Mouse (Mus musculus): ENCODE measurements around the gene Atp6v1f.

Atp6v1f gene

DNA sequence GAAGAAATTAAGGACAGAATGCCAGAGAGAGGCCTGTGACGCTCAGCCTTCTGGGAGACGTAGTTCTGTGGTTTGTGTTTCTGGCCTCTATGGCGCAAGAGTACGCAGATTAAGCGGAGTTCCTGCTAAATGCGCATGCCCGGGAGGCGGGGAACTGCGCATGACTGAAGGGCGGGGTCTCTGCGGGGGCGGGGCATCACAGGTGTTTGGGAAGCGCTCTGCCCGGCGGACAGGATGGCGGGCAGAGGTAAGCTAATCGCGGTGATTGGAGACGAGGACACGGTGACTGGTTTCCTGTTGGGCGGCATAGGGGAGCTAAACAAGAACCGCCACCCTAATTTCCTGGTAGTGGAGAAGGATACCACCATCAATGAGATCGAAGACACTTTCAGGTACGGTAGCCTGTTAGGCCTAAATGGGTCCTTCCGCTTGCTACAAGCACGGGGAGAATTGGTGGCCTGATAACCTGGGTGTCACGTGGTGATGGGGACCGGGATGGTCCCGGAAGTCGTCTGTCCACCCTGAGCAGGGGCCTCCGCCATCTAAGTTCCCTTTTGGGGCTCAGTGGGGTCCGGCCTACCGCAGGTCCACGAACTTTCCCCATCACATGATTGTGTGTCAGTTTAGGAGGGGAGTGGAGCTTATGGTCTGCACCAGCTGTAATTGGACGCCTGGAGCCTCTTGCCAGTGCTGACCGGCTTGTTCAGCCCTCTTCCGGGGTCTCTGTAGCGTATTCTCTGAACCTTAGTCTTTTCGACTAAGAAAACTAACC lies at the start of gene Atp6v1f:
Atp6v1f (plus strand) TSS at position 136 of the 772 bp plus-strand sequence.
- DNase-seq, result peak; percentile 96

DNA sequence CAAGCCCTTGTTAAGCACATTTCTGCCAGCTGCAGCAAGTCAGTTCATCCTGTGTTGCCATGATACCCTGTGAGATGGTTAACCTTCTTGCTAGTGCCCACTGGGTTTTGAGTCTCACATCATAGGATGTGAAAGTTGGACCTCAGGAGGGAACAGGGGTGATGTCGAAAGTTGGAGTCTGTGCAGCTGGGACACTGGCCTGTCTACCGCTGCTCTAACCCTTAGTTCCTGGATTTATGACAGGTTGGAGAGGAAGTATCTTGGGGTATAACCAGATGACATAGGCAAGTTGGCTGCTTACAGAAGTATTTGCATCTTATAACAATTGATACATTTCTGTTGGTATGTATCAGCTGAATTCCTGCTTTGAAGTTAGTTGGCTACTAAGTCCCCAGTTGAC lies 46.9 kb upstream of the Atp6v1f start:
- DNase-seq, result no peak

DNA sequence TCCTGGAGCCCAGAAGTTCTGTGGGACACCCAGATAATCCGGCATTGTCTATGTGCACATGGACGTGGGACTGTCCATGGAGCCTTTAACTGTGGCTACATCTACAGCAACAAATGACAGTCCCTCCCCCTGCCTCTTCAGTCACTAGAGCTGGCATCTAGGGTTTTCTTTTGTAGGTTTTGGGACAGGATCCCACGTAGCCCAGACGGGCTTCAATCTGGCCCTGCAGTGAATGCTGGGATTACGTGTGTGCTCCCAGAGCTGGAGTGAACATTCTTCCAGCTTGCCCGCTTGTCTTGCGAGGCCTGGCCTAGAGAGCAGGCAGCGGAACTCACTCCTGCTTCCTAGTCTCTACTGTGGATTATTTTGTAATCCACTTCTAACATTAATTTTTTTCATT lies 42.4 kb upstream of the Atp6v1f start:
- no peak for DNase-seq

DNA sequence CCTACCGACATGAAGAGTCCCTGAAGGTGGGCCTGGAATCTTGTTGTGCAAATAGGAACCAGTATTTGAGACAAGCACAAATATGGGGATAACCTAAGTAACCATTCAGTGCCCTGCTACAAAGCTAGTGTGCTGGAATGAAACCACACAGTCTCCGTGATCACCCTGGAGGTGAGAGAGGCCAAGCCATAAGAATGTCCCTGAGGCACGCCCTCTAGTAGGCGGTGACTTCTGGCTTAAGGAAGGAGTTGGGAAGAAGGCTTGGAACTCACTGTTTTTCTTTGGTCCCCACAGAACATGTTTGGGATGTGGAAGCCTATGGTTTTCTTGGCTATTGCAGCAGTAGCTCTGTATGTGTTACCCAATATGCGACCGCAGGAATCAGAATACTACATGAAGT lies 41.2 kb upstream of the Atp6v1f start:
- DNase-seq, result no peak

DNA sequence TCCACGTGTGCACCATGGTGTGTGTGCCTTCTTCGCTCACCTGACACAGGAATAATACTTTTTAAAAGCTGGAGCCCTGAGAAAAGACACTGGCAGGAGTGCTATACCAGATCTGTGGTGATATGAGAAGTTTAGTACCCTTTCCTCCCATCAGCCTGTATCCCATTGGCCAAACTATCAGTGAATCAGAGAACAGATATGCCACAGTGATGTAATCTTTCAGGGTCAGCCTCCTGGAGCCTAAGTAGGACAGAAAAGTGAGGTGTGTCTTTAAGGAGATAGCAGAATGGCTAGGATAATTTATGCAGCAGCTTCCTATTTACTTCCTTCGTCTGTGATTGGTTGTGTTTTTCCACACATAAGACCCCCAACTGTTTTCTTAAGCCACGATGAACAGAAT lies 39.3 kb upstream of the Atp6v1f start:
- DNase-seq, result no peak

DNA sequence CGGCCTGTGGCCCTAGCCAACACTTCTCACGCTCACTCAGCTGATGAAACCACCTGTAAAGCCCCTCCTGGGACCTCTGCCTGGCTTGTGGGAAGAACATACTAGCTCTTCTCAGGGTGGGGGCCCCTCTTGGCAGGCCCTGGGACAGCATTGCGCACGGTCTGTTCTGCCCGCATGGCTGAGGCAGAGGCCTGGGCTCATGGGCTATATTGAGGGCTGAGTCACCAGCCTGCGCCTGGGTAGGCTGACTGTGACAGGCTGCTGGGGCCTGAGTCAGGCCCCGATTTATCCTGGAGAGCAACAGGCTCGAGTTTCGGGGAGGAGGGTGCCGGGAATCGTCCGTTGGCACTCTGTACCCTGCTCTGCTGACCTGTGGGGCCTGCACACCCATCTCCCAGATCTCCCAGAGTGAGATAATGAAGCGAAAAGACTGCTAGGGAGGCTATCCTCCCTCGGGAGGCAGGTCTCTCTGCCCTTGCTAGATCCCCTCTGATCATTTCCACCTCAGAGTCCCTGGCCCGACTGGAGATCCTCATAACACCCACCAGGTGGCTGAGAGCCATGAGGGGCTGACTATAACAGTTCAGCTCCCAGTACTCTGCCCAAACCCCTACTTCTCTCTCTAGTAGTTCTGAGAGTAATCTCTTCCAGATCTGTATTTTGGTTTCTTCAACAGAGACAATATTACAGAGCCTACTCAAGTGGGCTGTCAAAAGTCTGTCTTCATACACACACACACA lies 36.7 kb upstream of the Atp6v1f start:
- no peak for DNase-seq

DNA sequence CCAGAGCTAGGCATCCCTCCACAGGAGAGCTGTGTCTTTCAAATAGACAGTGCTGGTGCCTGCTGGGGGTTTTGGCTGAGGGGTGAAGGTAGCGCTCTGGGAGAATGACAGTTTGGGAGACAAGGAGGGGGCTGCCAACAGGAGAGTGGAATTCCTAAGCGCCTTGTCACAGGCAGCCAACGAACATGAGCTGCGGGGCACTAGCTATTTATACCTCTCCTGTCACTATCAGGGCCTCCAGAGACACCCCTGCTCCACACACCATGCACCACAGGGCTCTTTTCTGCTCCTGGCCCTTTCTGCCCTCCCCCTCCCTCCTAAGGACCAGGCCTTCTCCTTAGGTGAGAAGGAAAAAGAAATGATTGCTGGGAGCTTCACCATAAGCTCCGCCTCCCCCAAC lies 36.0 kb upstream of the Atp6v1f start:
- DNase-seq, result no peak

DNA sequence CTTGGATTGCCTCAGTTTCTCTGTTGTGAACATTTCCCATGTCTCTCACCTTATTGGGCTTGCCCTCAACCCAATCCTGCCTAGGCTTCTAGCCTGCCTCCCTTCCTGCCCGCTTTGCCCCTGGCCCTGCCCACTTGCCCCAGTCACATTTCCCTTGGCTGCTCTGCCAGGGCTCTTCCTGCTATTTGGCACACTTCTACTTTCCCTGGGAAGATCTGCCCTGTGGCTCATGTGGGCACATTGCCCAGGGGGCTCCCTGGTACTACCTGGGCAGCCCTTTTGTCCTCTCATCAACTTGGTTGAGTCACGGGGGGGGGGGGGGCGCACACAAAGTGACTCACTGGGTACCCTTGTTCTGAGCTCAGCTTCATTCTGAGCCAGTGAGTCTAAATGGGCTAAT lies 35.4 kb upstream of the Atp6v1f start:
- DNase-seq, result no peak

DNA sequence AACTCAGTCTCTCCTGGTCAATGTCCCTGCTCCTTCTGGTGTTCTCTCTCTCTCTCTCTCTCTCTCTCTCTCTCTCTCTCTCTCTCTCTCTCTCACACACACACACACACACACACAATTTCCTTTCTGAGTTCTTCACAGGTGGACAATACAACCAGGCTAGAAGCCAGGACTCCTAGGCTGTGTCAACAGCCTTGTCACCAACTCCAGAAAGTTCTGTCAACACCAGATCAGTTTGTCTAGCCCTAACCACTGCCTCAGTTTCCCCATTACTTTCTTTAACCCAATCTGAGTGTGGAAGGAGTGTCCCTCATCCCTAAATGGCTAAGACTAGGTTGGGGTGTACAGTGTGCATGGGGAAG lies 34.9 kb upstream of the Atp6v1f start:
- no peak for DNase-seq

DNA sequence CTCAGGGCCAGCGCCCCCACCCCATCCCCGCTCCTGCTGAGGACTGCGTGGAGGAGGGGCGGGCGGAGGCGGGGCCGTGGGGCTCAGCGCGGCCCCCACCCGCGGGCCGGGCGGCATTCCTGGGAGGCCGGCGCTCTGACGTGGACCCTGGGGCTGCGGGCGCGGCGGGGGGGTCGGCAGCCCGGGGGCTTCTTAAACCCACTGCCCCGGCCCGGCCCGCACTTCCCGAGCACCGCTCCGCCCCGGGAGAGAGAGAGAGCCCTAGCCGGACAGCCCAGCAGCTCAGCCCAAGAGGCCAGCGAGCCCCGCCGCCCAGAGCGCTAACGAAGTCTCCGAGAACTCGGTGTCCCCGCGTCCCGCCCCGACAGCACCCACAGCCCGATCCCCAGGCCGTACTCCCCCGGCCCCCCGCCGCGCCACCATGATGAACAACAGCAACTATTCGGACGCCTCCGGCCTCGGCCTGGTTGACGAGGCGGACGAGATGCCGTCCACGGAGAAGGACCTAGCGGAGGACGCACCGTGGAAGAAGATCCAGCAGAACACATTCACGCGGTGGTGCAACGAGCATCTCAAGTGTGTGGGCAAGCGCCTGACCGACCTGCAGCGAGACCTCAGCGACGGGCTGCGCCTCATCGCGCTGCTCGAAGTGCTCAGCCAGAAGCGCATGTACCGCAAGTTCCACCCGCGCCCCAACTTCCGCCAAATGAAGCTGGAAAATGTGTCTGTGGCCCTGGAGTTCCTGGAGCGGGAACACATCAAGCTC lies 34.3 kb upstream of the Atp6v1f start, which contains the start of gene Flnc:
Flnc (plus strand) TSS at position 219 of the 766 bp plus-strand sequence.
- peak; percentile 51 for DNase-seq

DNA sequence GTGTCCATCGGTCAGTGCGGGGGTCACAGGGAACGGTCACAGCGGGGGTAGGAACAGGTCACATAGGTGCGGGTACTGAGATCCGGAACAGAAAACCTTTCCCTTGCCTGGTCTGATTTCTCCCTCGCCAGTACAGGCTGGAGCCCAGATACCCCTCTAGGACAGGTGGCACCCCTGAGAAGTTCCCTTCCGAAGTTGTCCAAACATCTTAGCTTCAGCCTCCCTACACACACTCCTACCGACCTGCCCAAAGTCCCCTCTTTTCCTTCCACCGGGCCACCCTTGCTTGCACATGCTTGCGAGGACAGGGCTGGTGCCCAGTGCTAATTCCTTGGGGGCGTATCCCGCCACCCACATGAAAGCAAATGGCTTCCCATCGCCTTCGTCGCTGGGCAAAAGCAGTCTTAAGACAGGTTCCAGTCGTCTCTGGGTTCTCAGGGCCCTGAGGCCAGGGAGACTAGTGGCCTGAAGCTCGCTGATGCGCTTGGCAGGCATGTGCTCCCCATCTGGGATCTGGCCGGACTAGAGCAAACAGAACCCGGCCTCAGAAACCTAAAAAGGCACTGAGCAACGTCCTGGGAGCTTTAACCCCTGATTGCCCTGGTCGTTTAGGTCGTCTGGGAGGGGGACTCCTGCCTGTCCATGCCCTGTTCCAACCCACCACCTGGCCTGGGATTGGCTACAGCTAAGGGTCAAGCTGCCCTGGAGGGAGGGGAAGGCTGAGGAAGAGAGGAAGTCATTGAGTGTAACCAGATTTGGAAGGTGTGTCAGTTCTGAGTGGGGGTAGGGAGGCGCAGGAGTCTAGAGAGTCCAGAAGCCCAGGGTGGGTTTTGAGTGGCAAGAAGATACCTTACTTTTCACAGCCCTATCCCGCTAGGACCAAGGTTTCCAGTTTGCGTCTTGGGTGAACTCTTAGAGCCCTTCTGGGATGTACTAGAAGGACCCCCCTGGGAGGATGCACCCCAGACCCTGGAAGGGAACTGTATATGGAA lies 33.4 kb upstream of the Atp6v1f start:
- no peak for DNase-seq

DNA sequence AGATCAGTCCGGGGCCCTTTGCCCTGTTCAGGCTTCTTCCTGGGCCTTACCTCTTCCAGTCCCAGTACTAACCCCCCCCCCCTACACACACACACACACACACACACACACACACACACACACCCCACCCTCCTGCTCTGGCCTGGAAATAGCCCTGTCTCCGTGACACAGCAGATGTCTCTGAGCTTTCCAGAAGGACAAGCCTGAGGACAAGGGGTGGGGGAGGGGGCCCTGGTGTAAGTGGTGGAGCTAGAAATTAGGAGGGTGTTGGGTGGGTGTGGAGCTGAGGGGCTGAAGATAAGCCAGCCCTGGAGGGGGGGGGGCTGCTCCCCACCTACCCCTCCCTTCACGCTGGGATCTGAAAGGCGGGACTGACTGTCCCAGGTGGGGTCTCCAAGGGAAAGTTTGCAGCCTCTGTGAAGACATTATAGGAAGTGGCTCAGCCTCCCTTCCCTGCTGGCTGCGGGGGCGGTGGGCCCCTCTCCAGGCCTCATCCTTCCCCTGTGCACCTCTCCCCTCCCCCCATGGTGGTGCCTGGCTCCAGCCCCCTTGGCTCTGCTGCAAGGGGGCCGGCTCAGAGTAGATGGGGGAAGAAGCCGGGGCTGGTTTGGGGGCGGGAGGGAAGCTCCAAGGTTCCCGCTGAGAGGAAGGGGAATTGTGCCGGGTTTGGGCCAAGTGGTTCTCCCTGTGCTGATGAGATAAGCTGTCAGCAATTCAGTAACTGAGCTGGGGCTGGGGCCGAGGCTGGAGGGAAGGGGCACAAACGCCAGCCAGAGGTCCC lies 32.4 kb upstream of the Atp6v1f start:
- no peak for DNase-seq

DNA sequence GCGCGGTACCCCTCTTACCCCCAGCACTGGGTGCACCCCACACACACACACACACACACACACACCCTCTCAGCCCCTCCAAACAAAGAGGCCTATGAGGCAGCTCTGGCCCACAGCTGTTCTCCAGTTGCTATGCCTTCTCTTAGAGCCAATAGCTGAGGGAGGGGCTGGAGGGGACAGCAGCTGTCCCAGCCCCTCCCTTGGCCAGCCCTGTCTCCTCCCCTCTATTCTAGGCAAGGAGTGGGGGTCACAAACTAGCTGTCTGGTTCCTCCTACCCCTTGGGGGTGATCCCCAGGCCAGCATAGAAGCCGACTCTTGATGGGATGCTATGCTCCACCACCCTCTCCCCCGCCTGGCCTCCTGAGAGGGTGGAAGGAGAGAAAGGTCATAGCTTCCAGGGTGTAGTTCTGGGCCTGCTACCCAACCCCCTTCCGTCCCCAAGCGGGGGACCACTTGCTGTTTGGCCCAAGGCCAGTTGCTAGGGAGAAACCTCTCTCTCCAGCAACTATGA lies 31.5 kb upstream of the Atp6v1f start:
- no peak for DNase-seq

DNA sequence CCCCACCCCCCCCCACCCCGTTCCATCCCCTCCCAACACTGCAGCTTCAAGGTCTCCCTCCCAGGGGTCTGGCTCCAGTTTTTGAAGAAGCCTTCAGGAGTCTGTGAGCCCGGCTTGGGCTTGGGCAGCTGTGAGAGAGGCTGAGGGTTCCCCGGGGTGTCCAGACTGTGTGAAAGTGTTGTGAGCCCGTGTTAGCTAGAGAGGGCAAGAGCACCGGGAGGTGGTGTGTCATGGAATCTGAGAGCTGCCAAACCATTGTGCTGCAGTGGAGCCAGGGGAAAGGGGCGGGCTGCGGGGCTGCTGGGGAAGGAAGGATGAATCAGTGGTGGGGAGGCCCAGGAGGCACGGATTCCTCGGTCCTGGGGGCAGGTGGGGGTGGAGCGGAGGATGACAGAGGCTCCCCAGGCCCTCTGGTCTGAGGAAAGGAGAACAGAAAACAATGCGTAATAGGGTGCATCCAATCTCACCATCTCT lies 31.0 kb upstream of the Atp6v1f start:
- DNase-seq, result peak; percentile 22

DNA sequence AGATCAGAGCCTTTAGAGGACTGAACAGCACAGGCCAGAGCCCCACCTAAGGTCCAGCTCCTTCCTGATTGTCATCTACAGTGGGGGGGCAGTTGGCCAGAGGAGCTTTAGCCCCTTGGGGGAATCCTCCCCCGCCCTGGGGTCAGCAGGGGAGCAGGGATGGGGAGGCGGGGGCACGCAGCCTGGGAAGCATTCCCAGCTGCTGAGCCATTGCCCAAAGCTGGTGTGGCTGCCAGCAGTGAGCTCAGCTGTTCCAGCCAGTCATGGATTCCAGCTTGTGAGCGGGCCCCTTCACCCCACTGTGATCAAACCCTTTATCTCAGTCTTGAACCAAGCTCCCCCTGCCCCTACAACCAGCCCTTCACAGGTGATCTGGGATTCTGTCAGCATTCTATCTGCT lies 28.3 kb upstream of the Atp6v1f start:
- no peak for DNase-seq

DNA sequence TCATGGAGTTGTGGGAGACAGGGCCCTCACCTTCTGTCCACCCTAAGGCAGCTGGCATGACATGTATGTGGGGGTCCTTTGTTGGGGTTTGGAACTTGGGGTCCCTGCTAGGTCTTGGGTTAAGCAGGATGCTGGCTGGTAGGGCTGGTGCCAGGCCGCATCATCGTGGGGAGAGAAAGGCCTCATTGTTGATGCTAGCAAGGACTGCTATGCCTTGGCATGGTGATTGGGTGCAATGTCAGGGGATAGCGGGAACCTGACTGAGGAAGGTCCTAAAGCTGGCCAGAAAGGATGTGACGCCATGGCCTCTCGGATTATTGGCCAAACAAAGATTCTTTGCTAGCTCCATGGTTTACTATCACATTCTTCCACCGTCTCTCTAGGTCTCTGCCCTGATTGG lies 27.7 kb upstream of the Atp6v1f start:
- no peak for DNase-seq

DNA sequence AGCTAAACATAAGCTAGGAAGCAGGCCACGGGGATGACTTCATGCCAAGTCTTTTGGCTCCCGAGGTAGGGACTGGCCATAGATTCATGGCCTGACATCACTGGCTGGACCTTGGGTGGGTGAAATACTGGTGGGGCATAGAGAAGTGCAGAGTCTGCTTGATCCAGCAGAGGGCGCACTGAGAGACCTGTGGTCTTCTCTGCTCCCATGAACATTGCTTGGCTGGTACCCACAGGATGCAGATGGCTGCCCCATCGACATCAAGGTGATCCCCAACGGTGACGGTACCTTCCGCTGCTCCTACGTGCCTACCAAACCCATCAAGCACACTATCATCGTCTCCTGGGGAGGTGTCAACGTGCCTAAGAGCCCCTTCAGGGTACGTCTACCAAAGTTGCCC lies 22.7 kb upstream of the Atp6v1f start:
- DNase-seq, result peak; percentile 38

DNA sequence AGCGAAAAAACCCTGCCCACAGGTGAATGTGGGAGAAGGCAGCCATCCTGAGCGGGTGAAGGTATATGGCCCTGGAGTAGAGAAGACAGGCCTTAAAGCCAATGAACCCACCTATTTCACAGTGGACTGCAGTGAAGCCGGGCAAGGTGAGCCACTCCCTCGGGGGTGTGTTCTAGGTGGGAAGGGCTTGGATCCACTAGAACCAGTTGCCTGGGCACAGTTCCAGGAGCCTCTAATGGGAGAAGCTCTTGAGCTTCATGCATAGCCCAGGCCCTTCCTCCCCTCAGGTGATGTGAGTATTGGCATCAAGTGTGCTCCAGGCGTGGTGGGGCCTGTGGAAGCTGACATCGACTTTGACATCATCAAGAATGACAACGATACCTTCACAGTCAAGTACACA lies 22.2 kb upstream of the Atp6v1f start:
- no peak for DNase-seq

DNA sequence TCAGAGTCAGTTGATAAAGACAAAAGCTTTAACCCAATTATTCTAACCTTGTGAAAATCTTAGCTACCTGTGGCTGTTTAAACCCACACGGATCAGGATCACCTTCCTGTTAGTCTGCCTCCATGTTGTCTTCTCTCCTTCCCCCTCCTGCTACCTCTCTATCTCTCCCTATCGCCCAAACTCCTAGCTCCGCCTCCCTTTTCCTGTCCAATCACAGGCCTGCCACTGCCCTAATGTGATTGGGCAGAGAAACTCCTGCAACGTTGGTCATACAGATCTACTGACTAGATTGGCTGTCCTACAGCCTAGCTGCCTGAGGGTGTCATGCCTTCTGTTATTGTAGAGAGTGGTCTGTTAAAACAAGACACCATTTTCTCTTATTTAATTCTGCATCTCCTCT lies 17.7 kb upstream of the Atp6v1f start:
- no peak for DNase-seq

DNA sequence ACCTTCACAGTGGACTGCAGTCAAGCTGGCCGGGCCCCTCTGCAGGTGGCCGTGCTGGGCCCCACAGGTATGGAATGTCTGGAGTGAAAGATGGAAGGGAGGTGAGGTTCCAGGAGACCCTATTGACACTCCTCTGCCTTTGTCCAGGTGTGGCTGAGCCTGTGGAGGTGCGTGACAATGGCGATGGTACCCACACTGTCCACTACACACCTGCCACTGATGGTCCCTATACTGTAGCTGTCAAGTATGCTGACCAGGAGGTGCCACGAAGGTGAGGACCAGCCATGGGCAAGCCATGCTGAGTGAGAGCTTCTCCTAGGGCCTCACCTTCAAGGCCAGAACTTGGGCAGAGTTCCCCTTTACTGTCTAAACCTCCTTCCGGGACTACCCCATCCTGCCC lies 16.9 kb upstream of the Atp6v1f start:
- DNase-seq, result no peak

DNA sequence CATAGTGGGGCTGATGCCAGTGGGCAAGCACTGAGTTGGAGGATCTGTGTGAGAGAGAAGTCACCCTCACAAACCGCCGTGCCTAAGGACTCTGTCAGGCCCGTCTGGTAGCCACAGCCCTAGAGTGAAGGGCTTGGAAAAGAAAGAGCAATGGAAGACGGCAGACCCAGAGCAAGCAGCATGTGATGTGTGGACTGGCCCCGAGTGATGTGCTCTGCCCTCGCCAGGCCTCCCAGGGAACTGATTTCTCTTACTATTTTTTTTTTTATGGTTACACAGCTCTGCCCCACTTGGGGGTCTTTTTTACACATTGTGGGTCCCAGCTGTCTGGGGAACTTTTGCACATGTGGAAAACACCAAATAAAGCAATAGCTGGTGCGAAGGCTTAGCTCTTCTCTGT lies 6.0 kb upstream of the Atp6v1f start:
- DNase-seq, result no peak

Measured in kidney, postnatal 14 days (tissue).